Mouse (Mus musculus): ENCODE data around the gene P2ry12.

DNA sequence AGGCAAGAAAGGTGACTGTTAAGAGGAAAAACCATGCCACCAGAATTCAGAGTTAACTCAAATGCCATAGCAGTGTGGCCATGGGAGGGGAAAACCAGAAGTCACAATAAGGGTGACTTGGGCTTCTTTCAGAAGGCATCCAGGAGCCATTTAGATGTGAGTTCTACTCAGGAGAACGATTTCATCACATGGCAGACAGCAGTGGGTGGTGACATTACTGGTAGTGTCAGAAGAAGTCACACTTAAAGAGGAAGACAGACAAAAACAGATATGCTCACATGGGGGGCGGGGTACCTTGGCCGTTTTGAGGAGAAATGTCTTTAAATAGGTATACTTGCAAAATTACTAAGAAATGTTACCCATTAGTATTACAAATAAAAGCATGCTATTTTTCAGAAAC, 1.3 kb upstream of the P2ry12 start:
- no peak for TF ChIP-seq POLR2A (IDR thresholded peaks at IDR 0.05; ENCODE audit: borderline replicate concordance, extremely low read depth, insufficient read depth, insufficient read length, poor library complexity, severe bottlenecking)
- no peak for TF ChIP-seq CTCF (IDR thresholded peaks at IDR 0.05; ENCODE audit: borderline replicate concordance, extremely low read depth, insufficient read depth, insufficient read length)

Data from brain, embryonic 14.5 days (tissue).